Mouse (Mus musculus): ENCODE data around the gene Dcn. TPM values are rescaled to one million over a fixed set of nuclear protein-coding genes. Genes with fewer than 3 reads are reported as not detected.

The Dcn gene
- polyA plus RNA-seq, 1 experiment from 2014 or later, result 48.1 TPM

- Histone ChIP-seq H3K27ac (ENCODE audit: low read depth, low read length) (no peak overlapping the region), H3K4me1 (ENCODE audit: control insufficient read depth, insufficient read depth, low read length) (peaks cover 2% of the 10 kb centered on the region; the same call in 1 of the 2 replicates), H3K9me3 (ENCODE audit: control insufficient read depth, low read length) (no peaks in the 10 kb centered on the region), H3K9ac (ENCODE audit: low read length) (no peak overlapping the region), H3K4me3 (ENCODE audit: low read depth, low read length) (no peak overlapping the region), H3K36me3 (ENCODE audit: control insufficient read depth, insufficient read depth, low read length) (no peaks in the 10 kb centered on the region), H3K27me3 (ENCODE audit: control insufficient read depth, insufficient read depth, low read length) (no peaks in the 10 kb centered on the region), H3K4me2 (ENCODE audit: low read depth) (no peak overlapping the region)
- no peak for ATAC-seq (ENCODE audit: insufficient read depth, low FRiP score, low TSS enrichment)
- WGBS, result 68% methylated on average over 6 of the region's 6 CpGs
- no peak for DNase-seq (ENCODE audit: low spot score)
Observed at GRCm38 (mm10) chr10:97475460-97475859, 3.9 kb upstream of the Dcn start.

- no peaks in the 10 kb centered on the region for H3K9me3 ChIP-seq (ENCODE audit: control insufficient read depth, low read length)
- no peaks in the 10 kb centered on the region for H3K36me3 ChIP-seq (ENCODE audit: control insufficient read depth, insufficient read depth, low read length)
- ATAC-seq (ENCODE audit: insufficient read depth, low FRiP score, low TSS enrichment) (no peak), DNase-seq (ENCODE audit: low spot score) (no peak)
- H3K4me2 ChIP-seq (ENCODE audit: low read depth), result no peak overlapping the region
- WGBS, result 78% methylated on average over 3 of the region's 3 CpGs
- no peak overlapping the region for H3K4me3 ChIP-seq (ENCODE audit: low read depth, low read length)
- peaks cover 2% of the 10 kb centered on the region; the same call in 1 of the 2 replicates for H3K4me1 ChIP-seq (ENCODE audit: control insufficient read depth, insufficient read depth, low read length)
- H3K27me3 ChIP-seq (ENCODE audit: control insufficient read depth, insufficient read depth, low read length), result no peaks in the 10 kb centered on the region
- H3K9ac ChIP-seq (ENCODE audit: low read length), result no peak overlapping the region
- no peak overlapping the region for H3K27ac ChIP-seq (ENCODE audit: low read depth, low read length)
Observed at GRCm38 (mm10) chr10:97478259-97478658, 1.1 kb upstream of the Dcn start.

GRCm38 (mm10) chr10:97482150-97482549 lies 2.7 kb downstream of the Dcn start:
- H3K4me2 ChIP-seq (ENCODE audit: low read depth), result no peak overlapping the region
- H3K27ac ChIP-seq (ENCODE audit: low read depth, low read length), result no peak overlapping the region
- no peaks in the 10 kb centered on the region for H3K27me3 ChIP-seq (ENCODE audit: control insufficient read depth, insufficient read depth, low read length)
- H3K36me3 ChIP-seq (ENCODE audit: control insufficient read depth, insufficient read depth, low read length), result no peaks in the 10 kb centered on the region
- H3K9ac ChIP-seq (ENCODE audit: low read length), result no peak overlapping the region
- DNase-seq (ENCODE audit: low spot score), result no peak
- no peaks in the 10 kb centered on the region for H3K9me3 ChIP-seq (ENCODE audit: control insufficient read depth, low read length)
- peaks cover 2% of the 10 kb centered on the region; the same call in 1 of the 2 replicates for H3K4me1 ChIP-seq (ENCODE audit: control insufficient read depth, insufficient read depth, low read length)
- no peak for ATAC-seq (ENCODE audit: insufficient read depth, low FRiP score, low TSS enrichment)
- no peak overlapping the region for H3K4me3 ChIP-seq (ENCODE audit: low read depth, low read length)
- 90% methylated on average over 5 of the region's 5 CpGs for WGBS

GRCm38 (mm10) chr10:97484049-97484448 lies 4.6 kb downstream of the Dcn start:
- H3K4me3 ChIP-seq (ENCODE audit: low read depth, low read length), result no peak overlapping the region
- no peaks in the 10 kb centered on the region for H3K36me3 ChIP-seq (ENCODE audit: control insufficient read depth, insufficient read depth, low read length)
- no peaks in the 10 kb centered on the region for H3K9me3 ChIP-seq (ENCODE audit: control insufficient read depth, low read length)
- no peak overlapping the region for H3K4me2 ChIP-seq (ENCODE audit: low read depth)
- H3K27ac ChIP-seq (ENCODE audit: low read depth, low read length), result no peak overlapping the region
- WGBS, result 71% methylated on average over 2 of the region's 2 CpGs
- ATAC-seq (ENCODE audit: insufficient read depth, low FRiP score, low TSS enrichment) (no peak), DNase-seq (ENCODE audit: low spot score) (no peak)
- H3K9ac ChIP-seq (ENCODE audit: low read length), result no peak overlapping the region
- peaks cover under 1% of the 10 kb centered on the region; the same call in 1 of the 2 replicates for H3K4me1 ChIP-seq (ENCODE audit: control insufficient read depth, insufficient read depth, low read length)
- H3K27me3 ChIP-seq (ENCODE audit: control insufficient read depth, insufficient read depth, low read length), result no peaks in the 10 kb centered on the region

GRCm38 (mm10) chr10:97485151-97485550 lies 5.7 kb downstream of the Dcn start:
- Histone ChIP-seq H3K9ac (ENCODE audit: low read length) (no peak overlapping the region), H3K27ac (ENCODE audit: low read depth, low read length) (no peak overlapping the region), H3K27me3 (ENCODE audit: control insufficient read depth, insufficient read depth, low read length) (no peaks in the 10 kb centered on the region), H3K4me1 (ENCODE audit: control insufficient read depth, insufficient read depth, low read length) (no peaks in the 10 kb centered on the region), H3K4me2 (ENCODE audit: low read depth) (no peak overlapping the region), H3K36me3 (ENCODE audit: control insufficient read depth, insufficient read depth, low read length) (no peaks in the 10 kb centered on the region), H3K4me3 (ENCODE audit: low read depth, low read length) (no peak overlapping the region), H3K9me3 (ENCODE audit: control insufficient read depth, low read length) (no peaks in the 10 kb centered on the region)
- ATAC-seq (ENCODE audit: insufficient read depth, low FRiP score, low TSS enrichment), result no peak
- DNase-seq (ENCODE audit: low spot score), result no peak
- 86% methylated on average over 2 of the region's 2 CpGs for WGBS

GRCm38 (mm10) chr10:97486085-97486484 lies 6.7 kb downstream of the Dcn start:
- H3K27ac ChIP-seq (ENCODE audit: low read depth, low read length), result no peak overlapping the region
- H3K4me3 ChIP-seq (ENCODE audit: low read depth, low read length), result no peak overlapping the region
- no peak for ATAC-seq (ENCODE audit: insufficient read depth, low FRiP score, low TSS enrichment)
- H3K27me3 ChIP-seq (ENCODE audit: control insufficient read depth, insufficient read depth, low read length), result no peaks in the 10 kb centered on the region
- H3K9me3 ChIP-seq (ENCODE audit: control insufficient read depth, low read length), result no peaks in the 10 kb centered on the region
- H3K4me2 ChIP-seq (ENCODE audit: low read depth), result no peak overlapping the region
- no peaks in the 10 kb centered on the region for H3K4me1 ChIP-seq (ENCODE audit: control insufficient read depth, insufficient read depth, low read length)
- H3K9ac ChIP-seq (ENCODE audit: low read length), result no peak overlapping the region
- H3K36me3 ChIP-seq (ENCODE audit: control insufficient read depth, insufficient read depth, low read length), result no peaks in the 10 kb centered on the region
- no peak for DNase-seq (ENCODE audit: low spot score)

GRCm38 (mm10) chr10:97487269-97487989 lies 8.0 kb downstream of the Dcn start:
- H3K4me2 ChIP-seq (ENCODE audit: low read depth), result no peak overlapping the region
- 91% methylated on average over 6 of the region's 6 CpGs for WGBS
- H3K27me3 ChIP-seq (ENCODE audit: control insufficient read depth, insufficient read depth, low read length), result no peaks in the 10 kb centered on the region
- H3K27ac ChIP-seq (ENCODE audit: low read depth, low read length), result no peak overlapping the region
- H3K4me3 ChIP-seq (ENCODE audit: low read depth, low read length), result no peak overlapping the region
- no peaks in the 10 kb centered on the region for H3K4me1 ChIP-seq (ENCODE audit: control insufficient read depth, insufficient read depth, low read length)
- DNase-seq (ENCODE audit: low spot score), result no peak
- no peaks in the 10 kb centered on the region for H3K9me3 ChIP-seq (ENCODE audit: control insufficient read depth, low read length)
- ATAC-seq (ENCODE audit: insufficient read depth, low FRiP score, low TSS enrichment), result no peak
- no peak overlapping the region for H3K9ac ChIP-seq (ENCODE audit: low read length)
- H3K36me3 ChIP-seq (ENCODE audit: control insufficient read depth, insufficient read depth, low read length), result no peaks in the 10 kb centered on the region

GRCm38 (mm10) chr10:97492367-97492980 lies 13.1 kb downstream of the Dcn start:
- Histone ChIP-seq H3K27ac (ENCODE audit: low read depth, low read length) (no peak overlapping the region), H3K36me3 (ENCODE audit: control insufficient read depth, insufficient read depth, low read length) (no peaks in the 10 kb centered on the region), H3K9me3 (ENCODE audit: control insufficient read depth, low read length) (no peaks in the 10 kb centered on the region), H3K4me1 (ENCODE audit: control insufficient read depth, insufficient read depth, low read length) (no peaks in the 10 kb centered on the region), H3K27me3 (ENCODE audit: control insufficient read depth, insufficient read depth, low read length) (no peaks in the 10 kb centered on the region), H3K4me2 (ENCODE audit: low read depth) (no peak overlapping the region), H3K4me3 (ENCODE audit: low read depth, low read length) (no peak overlapping the region), H3K9ac (ENCODE audit: low read length) (no peak overlapping the region)
- DNase-seq (ENCODE audit: low spot score) (no peak), ATAC-seq (ENCODE audit: insufficient read depth, low FRiP score, low TSS enrichment) (no peak)
- 83% methylated on average over 4 of the region's 4 CpGs for WGBS

GRCm38 (mm10) chr10:97497646-97498045 lies 18.2 kb downstream of the Dcn start:
- H3K9ac ChIP-seq (ENCODE audit: low read length), result no peak overlapping the region
- no peak for ATAC-seq (ENCODE audit: insufficient read depth, low FRiP score, low TSS enrichment)
- WGBS, result 69% methylated on average over 5 of the region's 5 CpGs

More at GRCm38 (mm10) chr10:97497646-97498045, 18.2 kb downstream of the Dcn start:
- no peaks in the 10 kb centered on the region for H3K36me3 ChIP-seq (ENCODE audit: control insufficient read depth, insufficient read depth, low read length)
- H3K9me3 ChIP-seq (ENCODE audit: control insufficient read depth, low read length), result no peaks in the 10 kb centered on the region
- H3K4me1 ChIP-seq (ENCODE audit: control insufficient read depth, insufficient read depth, low read length), result no peaks in the 10 kb centered on the region
- no peak overlapping the region for H3K4me2 ChIP-seq (ENCODE audit: low read depth)
- H3K27me3 ChIP-seq (ENCODE audit: control insufficient read depth, insufficient read depth, low read length), result no peaks in the 10 kb centered on the region
- no peak overlapping the region for H3K4me3 ChIP-seq (ENCODE audit: low read depth, low read length)
- H3K27ac ChIP-seq (ENCODE audit: low read depth, low read length), result no peak overlapping the region
- DNase-seq (ENCODE audit: low spot score), result no peak

All from neural tube, embryonic 11.5 days (tissue).